Mouse (Mus musculus): Measurements from ENCODE around the gene Ankrd2.

Ankrd2 gene

GRCm38 (mm10) chr19:42015001-42015400, 20.8 kb upstream of the Ankrd2 start:
- no peak for DNase-seq (ENCODE audit: low spot score in 2 of 2)

DNA sequence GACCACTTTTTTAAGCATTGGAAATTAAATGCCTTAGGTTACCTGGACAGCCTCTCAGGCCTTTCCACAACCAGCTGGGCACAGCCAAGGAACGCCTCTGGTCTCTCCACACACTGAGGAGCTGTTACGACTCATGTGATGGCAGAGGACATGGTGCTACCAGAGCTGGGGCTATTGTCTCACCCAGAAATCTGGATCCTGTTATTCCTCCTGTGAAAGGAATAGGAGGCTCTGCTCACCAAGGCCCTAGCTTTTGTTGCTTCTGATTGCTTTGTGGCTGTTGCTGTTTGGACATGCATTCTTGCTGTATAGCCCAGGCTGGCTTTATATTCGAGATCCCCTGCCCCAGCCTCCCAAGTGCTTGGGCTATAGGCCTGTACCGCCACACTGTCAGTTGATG, 19.5 kb upstream of the Ankrd2 start:
- DNase-seq (ENCODE audit: low spot score in 2 of 2): no peak

DNA sequence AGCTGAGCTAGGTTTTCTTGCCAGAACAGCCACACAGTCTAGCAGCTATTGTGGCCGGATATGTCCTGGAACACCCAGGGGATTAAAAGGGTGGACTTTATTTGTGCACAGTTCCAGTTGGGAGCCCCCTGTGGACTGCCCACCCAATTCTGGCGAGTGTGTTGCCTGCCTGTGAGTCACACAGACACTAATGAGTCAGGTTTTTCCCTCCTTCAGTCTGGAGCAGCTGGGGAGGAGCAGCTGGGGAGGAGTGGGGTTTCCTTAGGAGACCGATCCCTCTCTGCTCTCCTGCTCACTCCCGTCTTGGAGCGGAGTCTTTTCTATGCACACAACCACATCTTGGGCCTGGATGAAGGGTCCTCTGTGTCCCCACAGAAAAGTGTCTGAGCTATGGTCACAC, 19.0 kb upstream of the Ankrd2 start:
- peak in 1 of 2 experiments; percentile 39 for DNase-seq (ENCODE audit: low spot score in 2 of 2)

DNA sequence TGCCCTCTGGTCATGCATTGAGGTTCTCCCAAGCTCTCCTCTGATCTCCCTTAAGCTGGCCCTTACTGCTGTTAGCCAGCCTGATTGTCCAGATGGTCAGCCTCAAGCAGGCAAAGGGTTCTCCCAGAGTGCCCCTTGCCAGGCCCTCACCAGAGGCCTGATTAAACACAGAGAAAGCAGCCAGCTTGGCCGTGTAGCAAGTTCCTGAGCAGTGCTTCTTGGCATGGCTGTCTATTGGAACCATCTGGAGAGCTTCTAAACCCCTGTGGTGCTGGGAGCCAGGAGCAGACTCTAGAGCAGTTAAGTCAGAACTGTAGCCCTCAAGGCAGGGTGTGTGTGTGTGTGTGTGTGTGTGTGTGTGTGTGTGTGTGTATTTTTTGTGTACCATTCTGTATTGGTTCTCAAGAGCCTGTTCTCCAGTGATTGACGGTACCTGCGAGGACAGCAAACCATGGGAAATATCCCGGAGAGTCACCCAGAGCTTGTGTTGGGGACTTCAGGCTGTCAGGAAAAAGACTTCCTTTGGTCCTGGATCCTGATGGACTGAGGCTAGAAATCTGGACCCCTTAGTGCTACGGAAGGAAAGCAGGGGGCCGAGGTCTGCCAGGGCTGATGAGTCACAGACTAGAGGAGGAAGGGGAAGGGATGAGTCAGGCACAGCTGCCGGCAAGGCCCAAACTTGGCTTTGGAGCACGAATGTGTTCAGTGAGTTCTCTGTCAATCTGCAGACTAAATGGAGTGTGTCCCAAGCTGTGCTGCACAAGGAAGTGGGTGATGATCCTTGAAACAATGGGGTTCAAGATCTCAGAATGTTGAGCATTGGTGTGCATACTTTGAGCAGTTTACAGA, 18.2 kb upstream of the Ankrd2 start:
- DNase-seq (ENCODE audit: low spot score in 2 of 2): peak; percentile 34 to 38

GRCm38 (mm10) chr19:42019011-42019522, 16.7 kb upstream of the Ankrd2 start:
- no peak for DNase-seq (ENCODE audit: low spot score in 2 of 2)

GRCm38 (mm10) chr19:42021681-42022541, 13.9 kb upstream of the Ankrd2 start:
- DNase-seq (ENCODE audit: low spot score in 2 of 2): no peak

GRCm38 (mm10) chr19:42022542-42022848, 13.3 kb upstream of the Ankrd2 start:
- no peak for DNase-seq (ENCODE audit: low spot score in 2 of 2)

- peak; percentile 48 to 78 for DNase-seq (ENCODE audit: low spot score in 2 of 2)
Measured at GRCm38 (mm10) chr19:42026158-42026557, 9.6 kb upstream of the Ankrd2 start.

DNA sequence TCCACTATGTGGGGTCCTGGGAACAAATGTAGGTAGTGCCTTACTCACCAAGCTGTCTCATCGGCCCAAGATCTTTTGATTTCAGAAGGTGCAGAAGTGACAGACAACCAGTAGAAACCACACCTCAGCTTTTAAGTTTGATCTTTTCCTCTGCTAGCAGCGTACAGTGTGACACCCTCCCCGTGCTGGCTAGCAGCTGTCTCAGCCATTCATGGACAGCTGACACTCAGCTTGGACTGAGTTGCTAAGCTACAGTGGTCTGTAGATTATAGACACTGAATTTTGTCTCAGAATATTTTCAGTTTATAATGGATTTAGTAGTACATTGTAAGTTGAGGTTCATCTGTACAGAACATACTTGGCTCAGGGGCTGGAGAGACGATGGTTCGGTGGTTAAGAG, 4.7 kb upstream of the Ankrd2 start:
- DNase-seq (ENCODE audit: low spot score in 2 of 2): no peak

- DNase-seq (ENCODE audit: low spot score in 2 of 2): no peak
Measured at GRCm38 (mm10) chr19:42033611-42034010, 2.2 kb upstream of the Ankrd2 start.

DNA sequence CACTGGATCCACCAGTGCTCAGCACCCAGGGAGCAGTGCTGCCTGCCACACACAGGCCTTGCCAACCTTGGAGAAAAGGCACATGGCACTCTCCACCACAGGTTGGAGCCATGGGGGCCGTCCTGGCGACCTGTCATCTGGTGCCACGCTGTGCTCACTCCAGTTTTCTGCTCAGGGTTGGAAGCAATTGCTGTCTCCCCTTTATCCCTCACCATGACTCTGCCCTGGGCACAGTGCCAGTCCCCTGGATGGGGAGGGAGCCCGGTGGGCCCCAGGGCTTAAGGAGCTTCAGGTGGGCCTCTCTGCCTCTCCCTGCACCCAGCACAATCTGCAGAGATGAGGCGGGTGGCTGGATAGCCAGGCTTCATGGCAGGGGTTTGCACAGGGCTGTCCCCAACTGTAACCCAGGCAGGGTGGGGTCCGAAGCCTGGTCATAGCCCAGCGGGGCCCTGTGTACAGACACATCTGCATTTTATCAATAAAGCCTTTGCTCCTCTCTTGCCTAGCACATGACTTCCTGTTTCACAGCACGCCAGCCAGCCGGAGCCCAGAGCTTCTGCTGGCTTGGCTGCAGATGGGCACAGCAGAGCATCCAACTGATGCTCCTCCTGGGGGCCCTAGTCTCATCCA, 1.5 kb upstream of the Ankrd2 start:
- no peak for DNase-seq (ENCODE audit: low spot score in 2 of 2)

DNA sequence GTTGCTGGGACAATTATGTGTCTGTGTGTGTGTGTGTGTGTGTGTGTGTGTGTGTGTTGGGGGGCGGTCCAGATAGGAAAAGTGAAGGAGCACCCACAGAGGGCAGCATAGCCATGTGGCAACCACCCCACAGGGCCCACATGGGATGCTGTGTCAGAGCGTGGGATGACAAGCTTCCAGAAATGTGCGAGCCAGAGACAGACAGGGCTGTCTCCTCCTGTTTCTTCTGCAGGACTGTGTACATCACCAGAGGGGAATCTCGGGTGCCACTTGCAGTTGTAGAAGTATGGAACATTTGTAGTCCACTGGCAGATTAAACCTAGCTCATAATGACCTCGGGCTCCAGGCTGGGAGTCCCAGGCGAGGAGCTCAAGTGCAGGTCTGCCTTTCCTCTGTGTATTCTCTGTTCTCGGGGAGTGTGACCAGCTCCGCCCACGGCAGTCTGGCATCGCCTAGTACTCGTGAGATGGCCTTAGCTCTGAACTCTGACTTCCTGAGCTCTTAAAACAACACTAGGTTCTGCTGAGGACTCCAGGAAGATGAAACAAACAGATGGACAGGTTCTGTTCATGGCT, 832 bp upstream of the Ankrd2 start:
- no peak for DNase-seq (ENCODE audit: low spot score in 2 of 2)

- no peak for DNase-seq (ENCODE audit: low spot score in 2 of 2)
Measured at GRCm38 (mm10) chr19:42036357-42036756, 557 bp downstream of the Ankrd2 start.

- DNase-seq (ENCODE audit: low spot score in 2 of 2): no peak
Measured at GRCm38 (mm10) chr19:42037167-42037702, 1.4 kb downstream of the Ankrd2 start.

DNA sequence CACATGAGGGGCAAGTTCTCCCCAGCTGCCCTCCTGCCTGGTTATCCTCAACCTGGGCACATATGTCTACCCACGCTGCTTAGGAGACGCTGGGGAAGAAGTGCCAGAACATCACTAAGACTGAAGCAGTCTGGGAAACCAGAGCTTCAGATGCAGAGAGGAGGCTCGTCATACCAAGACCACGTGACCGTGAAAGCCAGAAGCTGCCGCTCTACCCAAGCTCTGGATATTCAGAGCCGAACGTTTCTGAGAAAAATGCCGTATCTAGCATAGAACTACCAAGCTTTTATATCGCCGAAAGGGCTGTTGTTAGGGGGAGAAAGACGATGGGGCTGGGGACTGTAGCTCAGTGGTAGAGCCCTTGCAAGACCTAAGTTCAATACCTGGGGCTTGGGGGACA, 2.5 kb downstream of the Ankrd2 start:
- no peak for DNase-seq (ENCODE audit: low spot score in 2 of 2)

GRCm38 (mm10) chr19:42043988-42044387, 8.2 kb downstream of the Ankrd2 start:
- DNase-seq (ENCODE audit: low spot score in 2 of 2): no peak

- peak; percentile 54 to 64 for DNase-seq (ENCODE audit: low spot score in 2 of 2)
Measured at GRCm38 (mm10) chr19:42045269-42046102, 9.7 kb downstream of the Ankrd2 start, which contains the start of gene Hoga1. Gene Hoga1 (plus strand): TSS chr19:42045610.

DNA sequence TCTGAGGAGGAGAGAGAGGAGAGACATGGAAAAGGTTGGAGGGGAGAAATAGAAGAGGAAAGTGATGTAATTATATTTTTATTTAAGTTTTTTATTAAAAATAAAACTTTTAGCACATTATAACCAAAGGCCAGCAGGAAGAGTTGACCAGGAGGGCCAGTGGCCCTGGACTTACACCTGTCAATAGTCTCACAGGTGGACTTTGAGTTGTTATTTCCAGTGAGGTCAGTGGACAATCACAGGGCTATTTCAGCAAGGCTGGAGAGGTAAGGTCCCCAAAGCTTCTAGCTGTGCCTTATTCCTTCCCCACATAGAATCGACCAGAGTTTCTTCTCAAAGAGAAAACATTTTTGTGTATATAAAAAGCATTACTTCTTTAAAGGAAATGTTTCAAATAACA, 14.5 kb downstream of the Ankrd2 start:
- DNase-seq (ENCODE audit: low spot score in 2 of 2): no peak

GRCm38 (mm10) chr19:42051351-42051750, 15.6 kb downstream of the Ankrd2 start:
- DNase-seq (ENCODE audit: low spot score in 2 of 2): no peak

GRCm38 (mm10) chr19:42051948-42052347, 16.1 kb downstream of the Ankrd2 start, which contains the start of gene 4933411K16Rik:
Gene 4933411K16Rik (plus strand): TSS chr19:42052248.
- DNase-seq (ENCODE audit: low spot score in 2 of 2): no peak

- DNase-seq (ENCODE audit: low spot score in 2 of 2): no peak
Measured at GRCm38 (mm10) chr19:42054255-42054654, 18.5 kb downstream of the Ankrd2 start.
